In genomic region chr4:120511203-120511602, GRCm38 (mm10) we compare ENCODE assay signal across 31 mouse cellular contexts. TPM values are rescaled to one million over a fixed set of nuclear protein-coding genes. Genes with fewer than 3 reads are reported as not detected.
"Had no signal": no experiment of that assay in that cellular context is flagged by ENCODE, and none has a peak within 500 bp of the region (broad histone marks: within the 10 kb centered on the region; RNA-seq: fewer than 3 reads in every experiment).

No protein-coding gene starts in this region.

- ATAC-seq: forebrain, embryonic 13.5 days; forebrain, embryonic 14.5 days; forebrain, embryonic 15.5 days; forebrain, embryonic 16.5 days; forebrain, postnatal 0 days had no signal

- H3K4me3 ChIP-seq: embryonic facial prominence, embryonic 10.5 days; embryonic facial prominence, embryonic 12.5 days; embryonic facial prominence, embryonic 13.5 days; embryonic facial prominence, embryonic 15.5 days; erythroblast, embryonic 14.5 days; forebrain, embryonic 10.5 days; forebrain, embryonic 12.5 days; forebrain, embryonic 13.5 days; forebrain, embryonic 15.5 days; gastrocnemius, adult 2 months; heart, adult 2 months had no signal

- DNase-seq: cerebellum, adult 2 months; cerebellum, adult 8-10 months; cerebellum, adult 9-10 months; cerebellum, adult 9-11 months; cerebellum, postnatal 10 days; cerebellum, postnatal 14 days; cerebellum, postnatal 25 days; cerebellum, postnatal 36 days; embryo, embryonic 11 days; forebrain, postnatal 0 days; gastrocnemius, adult 2 months; gastrocnemius, postnatal 10 days; gastrocnemius, postnatal 14 days; gastrocnemius, postnatal 25 days; gastrocnemius, postnatal 36 days; heart, adult 18-20 months; heart, adult 2 months had no signal

- H3K27me3 ChIP-seq: embryonic facial prominence, embryonic 12.5 days; embryonic facial prominence, embryonic 13.5 days; embryonic facial prominence, embryonic 15.5 days; forebrain, embryonic 12.5 days; forebrain, embryonic 13.5 days; forebrain, embryonic 15.5 days had no signal

- H3K9ac ChIP-seq: embryonic facial prominence, embryonic 12.5 days; embryonic facial prominence, embryonic 13.5 days; embryonic facial prominence, embryonic 15.5 days; forebrain, embryonic 12.5 days; forebrain, embryonic 13.5 days; forebrain, embryonic 15.5 days; forebrain, postnatal 0 days had no signal

- H3K27ac ChIP-seq: embryonic facial prominence, embryonic 10.5 days; embryonic facial prominence, embryonic 12.5 days; embryonic facial prominence, embryonic 13.5 days; embryonic facial prominence, embryonic 15.5 days; forebrain, embryonic 10.5 days; forebrain, embryonic 12.5 days; forebrain, embryonic 13.5 days; forebrain, embryonic 15.5 days; gastrocnemius, adult 2 months; heart, adult 2 months had no signal

- H3K4me2 ChIP-seq: embryonic facial prominence, embryonic 12.5 days; embryonic facial prominence, embryonic 13.5 days; embryonic facial prominence, embryonic 15.5 days; forebrain, embryonic 12.5 days; forebrain, embryonic 13.5 days; forebrain, embryonic 15.5 days had no signal

- H3K9me3 ChIP-seq: embryonic facial prominence, embryonic 12.5 days; embryonic facial prominence, embryonic 15.5 days; forebrain, embryonic 13.5 days; forebrain, embryonic 15.5 days had no signal

- H3K4me1 ChIP-seq: embryonic facial prominence, embryonic 10.5 days; embryonic facial prominence, embryonic 12.5 days; embryonic facial prominence, embryonic 13.5 days; embryonic facial prominence, embryonic 15.5 days; forebrain, embryonic 10.5 days; forebrain, embryonic 12.5 days; forebrain, embryonic 13.5 days; forebrain, embryonic 15.5 days had no signal

RNA-seq across cellular contexts. Expression of gene Slfnl1, which starts 20.8 kb away (rescaled TPM):
- total RNA-seq: forebrain, postnatal 0 days; gastrocnemius, postnatal 14 days; gastrocnemius, postnatal 25 days; heart, adult 18-20 months; heart, adult 2 months had no signal
- polyA plus RNA-seq: embryonic facial prominence, embryonic 10.5 days; embryonic facial prominence, embryonic 11.5 days; embryonic facial prominence, embryonic 12.5 days; embryonic facial prominence, embryonic 13.5 days; embryonic facial prominence, embryonic 14.5 days; erythroblast, embryonic 14.5 days; forebrain, embryonic 10.5 days; forebrain, embryonic 11.5 days; forebrain, embryonic 12.5 days; forebrain, embryonic 13.5 days; forebrain, embryonic 14.5 days; forebrain, embryonic 15.5 days; forebrain, embryonic 16.5 days; forebrain, postnatal 0 days had no signal
